Mouse (Mus musculus): ENCODE measurements around the gene Cbr2. TPM values are rescaled to one million over a fixed set of nuclear protein-coding genes. Genes with fewer than 3 reads are reported as not detected.
A peak's percentile ranks its signal among the peaks of the same experiment; 100 is the strongest.
"Not testable (repeated sequence)": the region's sequence is repeated elsewhere in the genome, so short reads cannot be mapped to it uniquely, and the experiment has no call there.

Gene Cbr2
- polyA plus RNA-seq (2011; ENCODE audit: insufficient read depth, insufficient read length, low read depth, missing spikeins), result not detected in 2 replicates

DNA sequence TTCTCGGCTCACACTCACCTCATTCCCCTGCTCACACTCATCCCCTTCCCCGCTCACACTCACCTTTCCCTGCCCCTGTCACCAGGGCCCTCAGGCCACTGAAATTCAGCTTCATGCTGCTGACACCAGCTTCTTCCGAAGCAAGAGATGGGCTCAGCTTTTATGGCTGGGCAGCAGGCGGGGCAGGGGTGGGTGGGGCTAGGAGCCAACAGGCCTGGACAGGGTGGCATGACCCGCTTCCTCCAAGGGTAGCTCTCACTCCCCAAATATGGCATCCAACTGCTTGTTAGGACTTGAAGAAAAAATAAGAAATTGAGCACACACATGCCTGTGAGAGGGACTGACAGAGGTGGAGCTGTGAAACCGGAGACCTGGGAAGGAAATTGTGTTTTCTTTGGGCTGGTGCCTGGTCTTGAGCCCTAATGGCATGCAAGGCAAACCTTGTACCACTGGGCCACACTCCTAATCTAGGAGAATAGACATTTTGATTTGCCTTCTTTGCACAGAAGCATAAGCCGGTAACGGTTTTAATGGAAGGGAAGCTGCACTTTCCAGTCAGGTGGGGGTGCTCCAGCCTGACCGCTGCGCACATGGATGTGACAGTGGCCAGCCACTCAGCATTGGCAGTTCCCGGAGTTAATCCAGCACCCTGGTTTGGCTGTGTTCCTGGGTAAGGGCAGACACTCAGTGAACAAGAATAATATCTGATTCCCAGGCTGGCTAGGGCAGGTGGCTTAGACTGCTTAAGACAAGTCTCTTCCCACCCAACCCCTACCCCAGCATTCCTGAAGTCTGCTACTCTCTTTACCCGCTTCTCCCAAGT is at the start of gene Cbr2:
TSS of gene Cbr2 (minus strand) at position 257 of the 823 bp plus-strand sequence.
- no peaks in the 10 kb centered on the region for H3K36me3 ChIP-seq (ENCODE audit: control insufficient read depth, insufficient read depth, low read length, poor library complexity, severe bottlenecking)
- peaks cover 2% of the 10 kb centered on the region for H3K4me1 ChIP-seq (ENCODE audit: control insufficient read depth, insufficient read depth, low read length)
- H3K4me3 ChIP-seq (ENCODE audit: low read depth, low read length), result no peak within 1 kb of the TSS
- H3K27me3 ChIP-seq (ENCODE audit: control insufficient read depth, insufficient read depth, low read length, poor library complexity, severe bottlenecking), result no peaks in the 10 kb centered on the region
- H3K9me3 ChIP-seq (replicated peaks; ENCODE audit: control insufficient read depth, insufficient read depth, low read length, poor library complexity, severe bottlenecking), result no peaks in the 10 kb centered on the region
- no peak within 1 kb of the TSS for H3K9ac ChIP-seq (ENCODE audit: low read depth, poor library complexity, severe bottlenecking)
- TF ChIP-seq POLR2A (IDR thresholded peaks at IDR 0.05; ENCODE audit: insufficient read depth, low read length) (no peak), EP300 (IDR thresholded peaks at IDR 0.05; ENCODE audit: insufficient read depth, low read depth, low read length) (no peak), CTCF (IDR thresholded peaks at IDR 0.05; ENCODE audit: low read depth, low read length) (no peak)
- no peak within 1 kb of the TSS for H3K27ac ChIP-seq (ENCODE audit: insufficient read depth, low read length)

DNA sequence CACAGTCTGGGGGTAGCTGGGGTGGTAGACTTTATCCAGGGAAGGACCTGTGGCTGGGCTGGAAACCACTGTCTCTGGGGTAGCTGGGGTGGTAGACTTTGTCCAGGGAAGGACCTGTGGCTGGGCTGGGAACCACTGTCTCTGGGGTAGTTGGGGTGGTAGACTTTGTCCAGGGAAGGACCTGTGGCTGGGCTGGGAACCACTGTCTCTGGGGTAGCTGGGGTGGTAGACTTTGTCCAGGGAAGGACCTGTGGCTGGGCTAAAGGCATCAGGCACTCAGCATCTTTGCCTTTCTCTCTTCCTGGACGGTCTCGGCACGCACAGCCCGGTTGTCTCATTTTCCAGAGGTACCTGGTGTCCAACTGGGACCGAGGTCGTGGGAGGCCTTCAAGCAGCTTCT is 49.4 kb upstream of the Cbr2 start:
- H3K36me3 ChIP-seq (ENCODE audit: control insufficient read depth, insufficient read depth, low read length, poor library complexity, severe bottlenecking); H3K27ac ChIP-seq (ENCODE audit: insufficient read depth, low read length); H3K9me3 ChIP-seq (replicated peaks; ENCODE audit: control insufficient read depth, insufficient read depth, low read length, poor library complexity, severe bottlenecking); H3K9ac ChIP-seq (ENCODE audit: low read depth, poor library complexity, severe bottlenecking); H3K4me3 ChIP-seq (ENCODE audit: low read depth, low read length); H3K27me3 ChIP-seq (ENCODE audit: control insufficient read depth, insufficient read depth, low read length, poor library complexity, severe bottlenecking): not testable (repeated sequence)
- H3K4me1 ChIP-seq (ENCODE audit: control insufficient read depth, insufficient read depth, low read length), result peaks cover 12% of the 10 kb centered on the region

DNA sequence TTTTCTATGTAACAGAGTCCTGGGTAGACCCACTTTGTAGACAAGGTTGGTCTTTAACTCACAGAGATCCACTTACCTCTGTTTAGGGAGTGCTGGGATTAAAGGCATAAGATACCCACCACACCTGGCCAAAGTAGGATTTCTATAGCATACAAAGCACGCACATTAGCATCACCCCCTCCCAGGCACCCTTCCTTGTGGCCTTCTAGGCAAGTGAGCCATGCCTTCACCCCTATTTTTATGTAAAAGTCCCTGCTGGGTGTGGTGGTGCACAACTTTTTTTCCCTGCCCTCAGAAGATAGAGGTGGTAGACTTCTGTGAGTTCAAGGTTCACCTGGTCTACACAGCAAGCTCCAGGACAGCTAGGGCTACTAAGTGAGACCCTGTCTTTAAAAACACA is 48.0 kb upstream of the Cbr2 start:
- H3K27me3 ChIP-seq (ENCODE audit: control insufficient read depth, insufficient read depth, low read length, poor library complexity, severe bottlenecking), result no peaks in the 10 kb centered on the region
- H3K4me3 ChIP-seq (ENCODE audit: low read depth, low read length), result no peak overlapping the region
- H3K9me3 ChIP-seq (replicated peaks; ENCODE audit: control insufficient read depth, insufficient read depth, low read length, poor library complexity, severe bottlenecking), result no peaks in the 10 kb centered on the region
- H3K4me1 ChIP-seq (ENCODE audit: control insufficient read depth, insufficient read depth, low read length), result peaks cover 12% of the 10 kb centered on the region
- no peak overlapping the region for H3K9ac ChIP-seq (ENCODE audit: low read depth, poor library complexity, severe bottlenecking)
- H3K27ac ChIP-seq (ENCODE audit: insufficient read depth, low read length), result peak overlapping the region; percentile 48
- TF ChIP-seq CTCF (IDR thresholded peaks at IDR 0.05; ENCODE audit: low read depth, low read length) (no peak), EP300 (IDR thresholded peaks at IDR 0.05; ENCODE audit: insufficient read depth, low read depth, low read length) (peak; percentile 74), POLR2A (IDR thresholded peaks at IDR 0.05; ENCODE audit: insufficient read depth, low read length) (no peak)
- H3K36me3 ChIP-seq (ENCODE audit: control insufficient read depth, insufficient read depth, low read length, poor library complexity, severe bottlenecking), result no peaks in the 10 kb centered on the region

DNA sequence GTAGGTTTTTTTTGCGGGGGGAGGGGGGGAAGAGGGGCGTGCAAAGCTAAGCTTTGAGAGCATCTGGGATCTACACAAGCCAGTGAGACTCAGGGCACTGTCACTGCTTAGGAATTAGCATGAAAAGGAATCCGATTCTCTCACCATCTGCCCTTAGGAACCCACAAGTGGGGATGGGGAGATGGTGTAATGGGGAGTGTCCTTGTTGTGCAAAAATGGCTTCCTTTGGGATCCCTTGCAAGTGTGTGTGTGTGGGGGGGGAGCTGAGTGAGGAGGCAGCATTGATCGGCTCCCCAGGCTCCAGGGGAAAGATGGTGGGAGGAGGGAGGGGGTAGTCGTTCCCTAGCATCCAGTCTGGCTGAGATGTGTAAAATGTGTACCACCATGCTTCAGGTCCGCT is 45.2 kb upstream of the Cbr2 start:
- no peaks in the 10 kb centered on the region for H3K9me3 ChIP-seq (replicated peaks; ENCODE audit: control insufficient read depth, insufficient read depth, low read length, poor library complexity, severe bottlenecking)
- H3K4me3 ChIP-seq (ENCODE audit: low read depth, low read length), result no peak overlapping the region
- no peaks in the 10 kb centered on the region for H3K36me3 ChIP-seq (ENCODE audit: control insufficient read depth, insufficient read depth, low read length, poor library complexity, severe bottlenecking)
- H3K27ac ChIP-seq (ENCODE audit: insufficient read depth, low read length), result 0 out of 2 replicates have a peak overlapping the region, but pooled peaks have one; percentile 15
- H3K9ac ChIP-seq (ENCODE audit: low read depth, poor library complexity, severe bottlenecking), result no peak overlapping the region
- H3K27me3 ChIP-seq (ENCODE audit: control insufficient read depth, insufficient read depth, low read length, poor library complexity, severe bottlenecking), result no peaks in the 10 kb centered on the region
- no peak for TF ChIP-seq CTCF (IDR thresholded peaks at IDR 0.05; ENCODE audit: low read depth, low read length)
- TF ChIP-seq EP300 (IDR thresholded peaks at IDR 0.05; ENCODE audit: insufficient read depth, low read depth, low read length), result peak; percentile 62; the same call in 1 of the 2 replicates
- H3K4me1 ChIP-seq (ENCODE audit: control insufficient read depth, insufficient read depth, low read length), result peaks cover 12% of the 10 kb centered on the region

DNA sequence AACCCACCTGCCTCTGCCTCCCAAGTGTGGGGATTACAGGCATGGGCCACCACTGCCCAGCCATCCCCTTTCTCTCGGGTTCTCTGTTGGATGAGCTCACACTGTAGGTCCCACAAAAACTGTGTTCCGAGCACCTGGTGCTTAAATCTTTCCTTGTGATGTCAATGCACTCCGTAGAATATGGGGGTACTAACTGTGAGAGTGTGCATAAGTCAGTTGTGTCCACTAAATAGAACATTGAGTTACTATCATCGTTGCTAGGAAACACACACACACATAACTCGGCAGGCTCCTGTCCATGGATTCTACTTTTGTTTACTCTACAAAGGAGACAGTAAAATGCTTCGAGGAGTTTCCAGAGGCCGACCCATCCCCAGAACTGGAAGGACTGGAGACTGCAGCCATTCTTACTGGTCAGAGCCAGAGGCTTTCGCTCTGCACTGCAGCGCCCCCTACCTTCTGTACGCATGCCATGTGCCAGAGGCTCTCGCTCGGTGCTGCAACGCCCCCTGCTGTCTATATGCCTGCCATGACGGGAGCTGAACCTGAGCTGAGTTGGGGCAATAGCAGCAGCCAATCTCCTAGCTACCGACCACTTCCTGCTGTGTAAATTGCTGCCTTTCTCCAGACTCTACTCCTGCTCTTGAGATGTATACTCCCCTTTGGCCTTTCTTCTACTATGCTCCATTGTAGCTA is 44.0 kb upstream of the Cbr2 start:
- no peaks in the 10 kb centered on the region for H3K36me3 ChIP-seq (ENCODE audit: control insufficient read depth, insufficient read depth, low read length, poor library complexity, severe bottlenecking)
- H3K9ac ChIP-seq (ENCODE audit: low read depth, poor library complexity, severe bottlenecking), result no peak overlapping the region
- peaks cover 12% of the 10 kb centered on the region for H3K4me1 ChIP-seq (ENCODE audit: control insufficient read depth, insufficient read depth, low read length)
- no peaks in the 10 kb centered on the region for H3K9me3 ChIP-seq (replicated peaks; ENCODE audit: control insufficient read depth, insufficient read depth, low read length, poor library complexity, severe bottlenecking)
- peak; percentile 87; the same call in 1 of the 2 replicates for TF ChIP-seq EP300 (IDR thresholded peaks at IDR 0.05; ENCODE audit: insufficient read depth, low read depth, low read length)
- TF ChIP-seq POLR2A (IDR thresholded peaks at IDR 0.05; ENCODE audit: insufficient read depth, low read length), result no peak
- TF ChIP-seq CTCF (IDR thresholded peaks at IDR 0.05; ENCODE audit: low read depth, low read length), result peak; percentile 100
- no peak overlapping the region for H3K4me3 ChIP-seq (ENCODE audit: low read depth, low read length)
- no peaks in the 10 kb centered on the region for H3K27me3 ChIP-seq (ENCODE audit: control insufficient read depth, insufficient read depth, low read length, poor library complexity, severe bottlenecking)
- no peak overlapping the region for H3K27ac ChIP-seq (ENCODE audit: insufficient read depth, low read length)
